Mouse (Mus musculus) forebrain, embryonic 14.5 days (tissue): ENCODE measurements around the gene Qk. TPM values are rescaled to one million over a fixed set of nuclear protein-coding genes. Genes with fewer than 3 reads are reported as not detected.

ENCODE experiments used
- ATAC-seq: fragments of 200-750 bp; cut with Nextera tagmentation; 2 replicates; pipeline ENCODE4 v1.8.0; 2017; ENCODE audit warnings: mild to moderate bottlenecking, moderate library complexity
- DNase-seq: peaks from one replicate; pipeline ENCODE4 v3.0.0-alpha.2; 2015; ENCODE audit warnings: low spot score
- H3K27ac ChIP-seq: fragments of 300-500 bp; sonication (generic); 2 replicates; pipeline ENCODE4 v1.5.1; 2014; ENCODE audit warnings: low read depth, mild to moderate bottlenecking, control low read depth, low read length, moderate library complexity
- H3K27me3 ChIP-seq: fragments of 300-500 bp; sonication (generic); replicated peaks from 2 replicates; pipeline ENCODE4 v1.6.1; 2014; ENCODE audit warnings: low read length, control low read depth, mixed read lengths; ENCODE audit not compliant: control insufficient read depth, insufficient read depth
- H3K36me3 ChIP-seq: fragments of 300-500 bp; sonication (generic); 2 replicates; pipeline ENCODE4 v1.6.1; 2014; ENCODE audit warnings: low read length, control low read depth; ENCODE audit not compliant: control insufficient read depth, insufficient read depth
- H3K4me1 ChIP-seq: fragments of 300-500 bp; sonication (generic); 2 replicates; pipeline ENCODE4 v1.6.1; 2014; ENCODE audit warnings: antibody characterized with exemption, low read length, control low read depth; ENCODE audit not compliant: control insufficient read depth, insufficient read depth
- H3K4me2 ChIP-seq: fragments of 300-500 bp; sonication (generic); 2 replicates; pipeline ENCODE4 v1.6.1; 2014; ENCODE audit warnings: mild to moderate bottlenecking, control low read depth, low read length
- H3K4me3 ChIP-seq: fragments of 300-500 bp; sonication (generic); 2 replicates; pipeline ENCODE4 v1.5.1; 2014; ENCODE audit warnings: low read depth, low read length, control low read depth
- H3K9ac ChIP-seq: fragments of 300-500 bp; sonication (generic); 2 replicates; pipeline ENCODE4 v1.6.1; 2014; ENCODE audit warnings: mild to moderate bottlenecking, low read length, control low read depth, moderate library complexity
- H3K9me3 ChIP-seq: fragments of 300-500 bp; sonication (generic); replicated peaks from 2 replicates; pipeline ENCODE4 v1.6.1; 2016; ENCODE audit warnings: low read length, control low read depth, mixed read lengths; ENCODE audit not compliant: control insufficient read depth
- WGBS: fragments of 180-500 bp; shearing (Covaris S2); extraction: QIAGEN DNeasy Blood & Tissue Kit; methylation state at CpG from one replicate; pipeline ENCODE4 v1.1.7; 2014; 5-methylcytosine and 5-hydroxymethylcytosine counted together
- polyA plus RNA-seq: library from polyadenylated mRNA; unstranded; fragments of >200 nt; fragmentation: Nextera tagmentation; extraction: Ambion mirVana; gene quantifications from 2 replicates; pipeline ENCODE4 v1.2.1, GENCODE M21; 2014

The Qk gene
- polyA plus RNA-seq, 1 experiment from 2014 or later = 53.3 TPM

DNA sequence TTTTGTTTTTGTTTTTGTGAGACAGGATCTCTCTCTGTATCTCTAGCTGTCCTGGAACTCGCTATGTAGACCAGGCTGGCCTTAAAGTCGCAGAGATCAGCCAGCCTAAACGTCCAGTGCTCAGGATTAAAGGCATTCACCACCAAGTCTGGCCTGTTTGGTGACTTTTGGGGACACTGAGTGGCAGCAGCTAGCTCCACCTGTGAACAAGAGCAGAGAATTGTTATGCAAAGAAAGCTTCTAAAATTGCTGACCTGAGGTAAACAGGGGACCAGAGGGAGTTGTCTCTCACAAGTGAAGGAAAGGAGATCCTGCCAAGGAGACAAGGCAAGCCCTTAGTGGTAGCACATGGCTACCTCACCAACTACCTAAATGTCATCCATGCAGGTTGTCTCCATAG is 12.5 kb upstream of the Qk start:
- ATAC-seq (no peak), DNase-seq (no peak)
- no peaks in the 10 kb centered on the region for H3K27me3 ChIP-seq
- 71% methylated on average over 3 of the region's 3 CpGs for WGBS
- H3K9ac ChIP-seq = no peak overlapping the region
- no peak overlapping the region for H3K4me2 ChIP-seq
- peaks cover 18% of the 10 kb centered on the region for H3K4me1 ChIP-seq
- no peak overlapping the region for H3K4me3 ChIP-seq
- no peak overlapping the region for H3K27ac ChIP-seq
- no peaks in the 10 kb centered on the region for H3K36me3 ChIP-seq
- H3K9me3 ChIP-seq = no peaks in the 10 kb centered on the region

GRCm38 (mm10) chr17:10329461-10329860 is 9.8 kb upstream of the Qk start:
- WGBS = 74% methylated on average over 5 of the region's 5 CpGs
- Histone ChIP-seq H3K4me3 (no peak overlapping the region), H3K27ac (peak overlapping the region; percentile 9; the same call in 1 of the 2 replicates), H3K27me3 (no peaks in the 10 kb centered on the region), H3K36me3 (no peaks in the 10 kb centered on the region), H3K9me3 (no peaks in the 10 kb centered on the region; the same call in 1 of the 2 replicates), H3K9ac (no peak overlapping the region), H3K4me1 (peaks cover 6% of the 10 kb centered on the region), H3K4me2 (no peak overlapping the region)
- DNase-seq (no peak), ATAC-seq (no peak)

DNA sequence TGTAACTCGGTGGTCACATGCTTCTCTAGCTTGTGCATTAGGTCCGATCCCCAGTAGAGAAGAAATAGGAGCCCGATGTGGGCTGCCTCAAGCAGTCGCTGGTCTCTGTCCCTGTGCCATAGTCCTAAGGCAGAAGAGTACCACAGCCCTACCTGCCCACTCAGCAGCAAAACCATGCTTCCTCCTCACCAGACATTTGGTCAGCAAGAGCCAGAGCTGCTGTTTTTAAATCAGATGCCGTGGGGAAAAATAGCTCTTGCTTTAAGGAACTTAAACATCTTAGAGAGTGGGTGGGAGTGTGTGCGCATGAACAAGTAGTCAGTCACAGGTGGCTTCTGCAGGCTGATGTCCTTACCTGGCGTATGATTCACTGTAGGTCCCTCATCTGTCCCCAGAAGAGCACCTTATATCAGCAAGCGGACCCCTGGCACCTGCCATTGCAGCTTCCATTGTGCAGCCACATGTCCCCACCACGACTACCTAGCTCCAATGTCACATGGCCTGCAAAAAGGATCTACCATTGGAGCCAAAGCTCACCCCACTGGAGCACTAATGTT is 9.0 kb upstream of the Qk start:
- Histone ChIP-seq H3K9me3 (no peaks in the 10 kb centered on the region; the same call in 1 of the 2 replicates), H3K4me1 (no peaks in the 10 kb centered on the region; the same call in none of the 2 replicates), H3K27ac (no peak overlapping the region), H3K9ac (no peak overlapping the region), H3K4me3 (no peak overlapping the region), H3K4me2 (no peak overlapping the region), H3K27me3 (no peaks in the 10 kb centered on the region), H3K36me3 (no peaks in the 10 kb centered on the region)
- DNase-seq (no peak), ATAC-seq (no peak)
- 87% methylated on average over 9 of the region's 9 CpGs for WGBS

GRCm38 (mm10) chr17:10327584-10328210 is 8.0 kb upstream of the Qk start:
- WGBS = 71% methylated on average over 5 of the region's 5 CpGs
- ATAC-seq (no peak), DNase-seq (no peak)
- Histone ChIP-seq H3K4me1 (no peaks in the 10 kb centered on the region; the same call in none of the 2 replicates), H3K4me3 (no peak overlapping the region), H3K27ac (no peak overlapping the region), H3K4me2 (no peak overlapping the region), H3K27me3 (no peaks in the 10 kb centered on the region), H3K9ac (no peak overlapping the region), H3K9me3 (no peaks in the 10 kb centered on the region; the same call in 1 of the 2 replicates), H3K36me3 (no peaks in the 10 kb centered on the region)

GRCm38 (mm10) chr17:10326596-10327045 is 7.0 kb upstream of the Qk start:
- Histone ChIP-seq H3K27ac (no peak overlapping the region), H3K27me3 (no peaks in the 10 kb centered on the region), H3K4me3 (no peak overlapping the region), H3K36me3 (no peaks in the 10 kb centered on the region), H3K9me3 (no peaks in the 10 kb centered on the region; the same call in 1 of the 2 replicates), H3K9ac (no peak overlapping the region), H3K4me1 (peaks cover 5% of the 10 kb centered on the region), H3K4me2 (no peak overlapping the region)
- DNase-seq = no peak
- ATAC-seq = peak; percentile 32; the same call in 1 of the 2 replicates
- 71% methylated on average over 3 of the region's 3 CpGs for WGBS

- ATAC-seq = no peak
- Histone ChIP-seq H3K27me3 (no peaks in the 10 kb centered on the region), H3K4me3 (no peak overlapping the region), H3K9me3 (no peaks in the 10 kb centered on the region; the same call in 1 of the 2 replicates), H3K4me1 (peaks cover 12% of the 10 kb centered on the region), H3K36me3 (no peaks in the 10 kb centered on the region), H3K27ac (no peak overlapping the region), H3K9ac (no peak overlapping the region), H3K4me2 (no peak overlapping the region)
- WGBS = 93% methylated on average over 4 of the region's 4 CpGs
- DNase-seq = no peak
Measured at GRCm38 (mm10) chr17:10325921-10326320, 6.3 kb upstream of the Qk start.

GRCm38 (mm10) chr17:10321754-10322153 is 2.1 kb upstream of the Qk start:
- H3K4me1 ChIP-seq = peaks cover 12% of the 10 kb centered on the region
- H3K4me2 ChIP-seq = peak overlapping the region; percentile 49
- ATAC-seq = no peak
- no peak overlapping the region for H3K4me3 ChIP-seq
- no peak overlapping the region for H3K9ac ChIP-seq
- no peaks in the 10 kb centered on the region; the same call in 1 of the 2 replicates for H3K9me3 ChIP-seq
- DNase-seq = no peak
- WGBS = 54% methylated on average over 4 of the region's 4 CpGs
- H3K36me3 ChIP-seq = no peaks in the 10 kb centered on the region
- no peak overlapping the region for H3K27ac ChIP-seq
- no peaks in the 10 kb centered on the region for H3K27me3 ChIP-seq

DNA sequence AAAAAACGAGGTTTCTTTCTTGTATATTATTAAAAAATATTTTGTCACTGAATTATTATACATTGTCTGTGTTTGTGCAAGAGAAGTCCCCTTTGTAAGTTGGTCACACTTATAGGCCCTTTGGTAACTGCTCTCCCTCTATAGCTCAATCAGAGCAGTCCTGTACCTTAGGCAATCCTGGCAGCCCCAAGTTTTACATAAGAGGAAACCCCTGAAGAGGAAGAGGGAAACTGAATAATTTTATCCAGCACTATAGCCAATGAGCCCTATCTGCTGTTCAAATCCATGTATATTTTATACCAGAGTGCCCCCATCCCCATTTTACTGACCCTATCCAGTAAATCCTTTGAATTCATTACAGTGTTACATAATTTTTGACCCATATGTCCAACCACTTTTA is 1.4 kb upstream of the Qk start:
- Histone ChIP-seq H3K9me3 (no peaks in the 10 kb centered on the region; the same call in 1 of the 2 replicates), H3K36me3 (no peaks in the 10 kb centered on the region), H3K4me3 (peak overlapping the region; percentile 20; the same call in 1 of the 2 replicates), H3K27me3 (no peaks in the 10 kb centered on the region), H3K4me1 (peaks cover 12% of the 10 kb centered on the region), H3K9ac (peak overlapping the region; percentile 29; the same call in 1 of the 2 replicates), H3K4me2 (peak overlapping the region; percentile 49), H3K27ac (no peak overlapping the region)
- WGBS = 6% methylated on average over 1 of the region's 1 CpGs
- ATAC-seq (no peak), DNase-seq (no peak)

- DNase-seq = no peak
- peak overlapping the region; percentile 100 for H3K27ac ChIP-seq
- ATAC-seq = no peak
- no peaks in the 10 kb centered on the region for H3K36me3 ChIP-seq
- WGBS = 5% methylated on average over 10 of the region's 10 CpGs
- no peaks in the 10 kb centered on the region; the same call in 1 of the 2 replicates for H3K9me3 ChIP-seq
- H3K4me2 ChIP-seq = peak overlapping the region; percentile 65
- peaks cover 12% of the 10 kb centered on the region for H3K4me1 ChIP-seq
- H3K27me3 ChIP-seq = no peaks in the 10 kb centered on the region
- peak overlapping the region; percentile 99 for H3K9ac ChIP-seq
- H3K4me3 ChIP-seq = peak overlapping the region; percentile 90
Measured at GRCm38 (mm10) chr17:10320456-10320790, 769 bp upstream of the Qk start.
